Mouse (Mus musculus): ENCODE measurements around the gene 2210011C24Rik. TPM values are rescaled to one million over a fixed set of nuclear protein-coding genes. Genes with fewer than 3 reads are reported as not detected.

The 2210011C24Rik gene
- polyA plus RNA-seq, 1 experiment = 7.8 TPM

DNA sequence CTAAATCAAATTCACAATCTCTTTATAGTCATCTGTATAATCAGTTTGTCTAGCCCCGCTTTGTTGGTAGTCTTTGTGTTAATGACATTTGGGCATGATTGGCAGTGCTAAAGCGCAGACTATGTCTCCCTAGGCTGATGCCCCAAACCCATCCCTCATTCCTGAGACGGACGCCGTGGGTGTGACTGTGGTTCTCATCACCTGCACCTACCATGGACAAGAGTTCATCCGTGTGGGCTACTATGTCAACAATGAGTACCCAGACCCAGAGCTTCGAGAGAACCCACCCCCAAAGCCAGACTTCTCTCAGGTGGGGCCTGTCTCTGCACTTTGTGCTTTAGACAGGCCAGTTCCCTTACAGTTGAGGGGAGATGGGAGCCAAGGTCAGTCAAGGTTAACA is 44.3 kb downstream of the 2210011C24Rik start:
- H3K4me3 ChIP-seq (replicated peaks; ENCODE audit: insufficient read depth, low read depth, low read length) = no peak overlapping the region

DNA sequence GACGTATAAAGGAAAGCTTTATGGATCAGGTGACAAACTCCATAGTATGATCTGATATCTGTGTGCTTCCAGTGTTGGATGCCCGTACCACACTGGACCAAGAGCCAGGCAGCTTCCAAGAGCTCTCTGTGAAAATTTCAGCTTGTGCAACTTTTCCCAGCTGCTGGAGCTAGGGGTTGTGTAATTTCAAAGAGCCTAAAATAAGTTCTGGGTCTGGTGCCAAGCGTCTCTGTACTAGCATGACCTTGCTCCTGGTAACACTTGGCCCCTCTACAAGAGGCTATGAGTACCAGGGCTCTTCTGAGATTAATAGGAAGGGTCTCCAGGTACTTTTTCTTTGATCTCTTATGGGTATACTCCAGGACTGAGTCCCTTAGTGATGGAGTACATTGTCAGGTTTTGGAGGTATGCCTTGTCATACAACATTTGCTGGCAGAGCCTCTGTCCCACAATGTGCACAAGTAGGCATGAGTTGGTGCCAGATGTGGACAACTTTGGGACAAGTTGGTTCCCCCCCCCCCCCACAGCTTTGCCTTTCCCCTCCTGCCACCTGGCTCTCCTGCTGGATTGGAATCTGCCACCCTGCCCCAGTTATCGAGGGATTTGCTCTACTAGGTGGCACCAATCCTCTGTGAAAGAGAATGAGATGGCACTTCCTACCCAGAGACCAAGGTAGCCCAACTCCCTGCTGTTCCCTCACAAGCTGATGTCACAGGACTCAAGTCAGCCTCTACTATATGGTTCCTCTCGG is 47.8 kb downstream of the 2210011C24Rik start:
- no peak for TF ChIP-seq CTCF (IDR thresholded peaks at IDR 0.05; ENCODE audit: borderline replicate concordance, insufficient read depth, low read depth, low read length)
- TF ChIP-seq POLR2A (IDR thresholded peaks at IDR 0.05; ENCODE audit: borderline replicate concordance, insufficient read depth, low read length) = no peak
- DNase-seq = no peak
- no peak overlapping the region for H3K27ac ChIP-seq (ENCODE audit: insufficient read depth, low read length)
- H3K4me3 ChIP-seq (replicated peaks; ENCODE audit: insufficient read depth, low read depth, low read length) = no peak overlapping the region
- H3K27me3 ChIP-seq (ENCODE audit: control insufficient read depth, insufficient read depth, low read length) = no peaks in the 10 kb centered on the region
- no peaks in the 10 kb centered on the region for H3K4me1 ChIP-seq (ENCODE audit: control insufficient read depth, insufficient read depth, low read length)
- 85% methylated on average over 5 of the region's 5 CpGs for WGBS

More for the DNA sequence above, 44.3 kb downstream of the 2210011C24Rik start:
- TF ChIP-seq POLR2A (IDR thresholded peaks at IDR 0.05; ENCODE audit: borderline replicate concordance, insufficient read depth, low read length) = no peak
- no peak for TF ChIP-seq CTCF (IDR thresholded peaks at IDR 0.05; ENCODE audit: borderline replicate concordance, insufficient read depth, low read depth, low read length)
- WGBS = 98% methylated on average over 7 of the region's 7 CpGs
- Histone ChIP-seq H3K4me1 (ENCODE audit: control insufficient read depth, insufficient read depth, low read length) (no peaks in the 10 kb centered on the region), H3K27ac (ENCODE audit: insufficient read depth, low read length) (no peak overlapping the region), H3K27me3 (ENCODE audit: control insufficient read depth, insufficient read depth, low read length) (no peaks in the 10 kb centered on the region)
- no peak for DNase-seq

Other genes with a start within 250 kb of the 2210011C24Rik start
- 164 and 184 TPM in 2 replicates for gene Adgrl1, start 112.1 kb downstream of the 2210011C24Rik start, polyA plus RNA-seq (2012; rRNA removed)
- 0.56 and 0.74 TPM in 2 replicates for gene Gm10644, start 57.0 kb downstream of the 2210011C24Rik start, polyA plus RNA-seq (2012; rRNA removed)
- 2.0 and 2.5 TPM in 2 replicates for gene Asf1b, start 56.7 kb downstream of the 2210011C24Rik start, polyA plus RNA-seq (2012; rRNA removed)
- 235 and 256 TPM in 2 replicates for gene Prkaca, start 39.2 kb downstream of the 2210011C24Rik start, polyA plus RNA-seq (2012; rRNA removed)
- gene Samd1, start 14.5 kb downstream of the 2210011C24Rik start, polyA plus RNA-seq (2012; rRNA removed) = 50.5 and 55.1 TPM in 2 replicates
- gene 1700067K01Rik, start 10.7 kb downstream of the 2210011C24Rik start, polyA plus RNA-seq (2012; rRNA removed) = 0.11 and 0.14 TPM in 2 replicates
- gene Palm3, start 9.3 kb upstream of the 2210011C24Rik start, polyA plus RNA-seq (2012; rRNA removed) = 2.8 and 4.1 TPM in 2 replicates
- 0.17 and 0.21 TPM in 2 replicates for gene Il27ra, start 30.4 kb upstream of the 2210011C24Rik start, polyA plus RNA-seq (2012; rRNA removed)
- gene Rln3, start 32.8 kb upstream of the 2210011C24Rik start, polyA plus RNA-seq (2012; rRNA removed) = 2.6 and 7.4 TPM in 2 replicates
- gene Gm10643, start 53.0 kb upstream of the 2210011C24Rik start, polyA plus RNA-seq (2012; rRNA removed) = 2.0 and 2.1 TPM in 2 replicates
- gene Rfx1, start 54.7 kb upstream of the 2210011C24Rik start, polyA plus RNA-seq (2012; rRNA removed) = 27.2 and 27.8 TPM in 2 replicates
- 39.0 and 44.7 TPM in 2 replicates for gene Dcaf15, start 92.6 kb upstream of the 2210011C24Rik start, polyA plus RNA-seq (2012; rRNA removed)
- gene Podnl1, start 113.8 kb upstream of the 2210011C24Rik start, polyA plus RNA-seq (2012; rRNA removed) = 0.14 and 0.20 TPM in 2 replicates
- gene Cc2d1a, start 135.8 kb upstream of the 2210011C24Rik start, polyA plus RNA-seq (2012; rRNA removed) = 40.4 and 45.1 TPM in 2 replicates
- 2.7 and 3.2 TPM in 2 replicates for gene 4930432K21Rik, start 135.9 kb upstream of the 2210011C24Rik start, polyA plus RNA-seq (2012; rRNA removed)
- gene Nanos3, start 173.0 kb upstream of the 2210011C24Rik start, polyA plus RNA-seq (2012; rRNA removed) = 2.3 and 2.8 TPM in 2 replicates
- 14.0 TPM in 2 replicates for gene Zswim4, start 224.9 kb upstream of the 2210011C24Rik start, polyA plus RNA-seq (2012; rRNA removed)
- gene D8Ertd738e, start 237.5 kb upstream of the 2210011C24Rik start, polyA plus RNA-seq (2012; rRNA removed) = 210 and 226 TPM in 2 replicates
- gene Mri1, start 245.2 kb upstream of the 2210011C24Rik start, polyA plus RNA-seq (2012; rRNA removed) = 32.9 and 35.5 TPM in 2 replicates